ENCODE assay signal across 10 mouse cellular contexts in genomic region chr14:55085324-55086008, GRCm38 (mm10). TPM values are rescaled to one million over a fixed set of nuclear protein-coding genes. Genes with fewer than 3 reads are reported as not detected.
DNase-seq lines count a peak whose midpoint lies in the region; ATAC-seq and TF ChIP-seq lines count a peak whose summit lies in the region.
"Had no signal": no experiment of that assay in that cellular context is flagged by ENCODE, and none has a peak within 500 bp of the region (broad histone marks: within the 10 kb centered on the region; RNA-seq: fewer than 3 reads in every experiment).

No protein-coding gene starts in this region.

- H3K4me3 ChIP-seq in midbrain, embryonic 10.5 days = no peak overlapping the region
- no peak overlapping the region for H3K4me3 ChIP-seq in midbrain, embryonic 16.5 days (ENCODE audit: low read depth, low read length)
- H3K4me3 ChIP-seq in embryonic facial prominence, embryonic 14.5 days (ENCODE audit: low read depth, low read length) = no peak overlapping the region
- H3K4me3 ChIP-seq in midbrain, postnatal 0 days (ENCODE audit: low read depth, low read length) = no peak overlapping the region

- H3K36me3 ChIP-seq in midbrain, embryonic 10.5 days = no peaks in the 10 kb centered on the region
- H3K36me3 ChIP-seq in midbrain, embryonic 16.5 days (ENCODE audit: control insufficient read depth, insufficient read depth, low read length) = no peaks in the 10 kb centered on the region
- no peaks in the 10 kb centered on the region for H3K36me3 ChIP-seq in embryonic facial prominence, embryonic 14.5 days (ENCODE audit: control insufficient read depth, insufficient read depth, low read length)
- no peaks in the 10 kb centered on the region for H3K36me3 ChIP-seq in midbrain, postnatal 0 days (ENCODE audit: insufficient read depth, low read length)

- peak overlapping the region; percentile 69 for H3K27ac ChIP-seq in midbrain, embryonic 10.5 days (replicated peaks)
- H3K27ac ChIP-seq in midbrain, embryonic 16.5 days (ENCODE audit: low read length) = no peak overlapping the region; the same call in 1 of the 2 replicates
- H3K27ac ChIP-seq in embryonic facial prominence, embryonic 14.5 days (replicated peaks; ENCODE audit: low read depth, low read length) = no peak overlapping the region
- peak overlapping the region; percentile 9 for H3K27ac ChIP-seq in midbrain, postnatal 0 days (ENCODE audit: low read depth, low read length)

- H3K9me3 ChIP-seq in midbrain, embryonic 10.5 days (replicated peaks) = no peaks in the 10 kb centered on the region
- H3K9me3 ChIP-seq in midbrain, embryonic 16.5 days (replicated peaks; ENCODE audit: control insufficient read depth, low read length, poor library complexity, severe bottlenecking) = no peaks in the 10 kb centered on the region
- H3K9me3 ChIP-seq in embryonic facial prominence, embryonic 14.5 days (ENCODE audit: control insufficient read depth, low read length) = no peaks in the 10 kb centered on the region
- no peaks in the 10 kb centered on the region for H3K9me3 ChIP-seq in midbrain, postnatal 0 days (ENCODE audit: low read length)

- H3K4me2 ChIP-seq in midbrain, embryonic 16.5 days (ENCODE audit: low read length) = no peak overlapping the region
- no peak overlapping the region for H3K4me2 ChIP-seq in embryonic facial prominence, embryonic 14.5 days (ENCODE audit: low read depth, low read length)
- no peak overlapping the region for H3K4me2 ChIP-seq in midbrain, postnatal 0 days (ENCODE audit: low read depth, low read length, poor library complexity, severe bottlenecking)

- no peak for TF ChIP-seq CTCF in midbrain, postnatal 0 days (IDR thresholded peaks at IDR 0.05)

- DNase-seq in midbrain, embryonic 10.5 days (ENCODE audit: low spot score) = no peak
- no peak for DNase-seq in embryonic facial prominence, embryonic 14.5 days (ENCODE audit: low spot score)
- DNase-seq in kidney, adult 18-20 months = peak; percentile 69
- DNase-seq in midbrain, postnatal 0 days (ENCODE audit: low spot score) = peak; percentile 54
- DNase-seq in lung, postnatal 10 days = no peak
- no peak for DNase-seq in spleen, postnatal 4 days (ENCODE audit: low spot score in 2 of 2)
- DNase-seq in gastrocnemius, postnatal 4 days (ENCODE audit: low spot score in 2 of 2) = no peak
- DNase-seq: lung, postnatal 14 days had no signal

- no peak overlapping the region for H3K9ac ChIP-seq in midbrain, embryonic 16.5 days (ENCODE audit: low read depth, low read length)
- H3K9ac ChIP-seq in embryonic facial prominence, embryonic 14.5 days (ENCODE audit: low read depth, low read length) = no peak overlapping the region
- no peak overlapping the region for H3K9ac ChIP-seq in midbrain, postnatal 0 days (replicated peaks; ENCODE audit: low read length, poor library complexity, severe bottlenecking)

- H3K27me3 ChIP-seq in midbrain, embryonic 10.5 days (ENCODE audit: low read depth, poor library complexity, severe bottlenecking) = no peaks in the 10 kb centered on the region
- no peaks in the 10 kb centered on the region for H3K27me3 ChIP-seq in midbrain, embryonic 16.5 days (ENCODE audit: control insufficient read depth, insufficient read depth, low read depth, low read length)
- no peaks in the 10 kb centered on the region for H3K27me3 ChIP-seq in embryonic facial prominence, embryonic 14.5 days (replicated peaks; ENCODE audit: control insufficient read depth, insufficient read depth, low read length)
- H3K27me3 ChIP-seq in midbrain, postnatal 0 days (ENCODE audit: insufficient read depth, low read length) = no peaks in the 10 kb centered on the region

- peaks cover 47% of the 10 kb centered on the region for H3K4me1 ChIP-seq in midbrain, embryonic 10.5 days
- H3K4me1 ChIP-seq in midbrain, embryonic 16.5 days (ENCODE audit: control insufficient read depth, insufficient read depth, low read length) = peaks cover 52% of the 10 kb centered on the region
- H3K4me1 ChIP-seq in embryonic facial prominence, embryonic 14.5 days (ENCODE audit: control insufficient read depth, insufficient read depth, low read length) = 0 out of 2 replicates have a peak, but pooled peaks cover 7% of the 10 kb centered on the region
- H3K4me1 ChIP-seq in midbrain, postnatal 0 days (ENCODE audit: insufficient read depth, low read length) = peaks cover 15% of the 10 kb centered on the region; the same call in 1 of the 2 replicates

- WGBS in midbrain, embryonic 10.5 days = 62% methylated on average over 9 of the region's 9 CpGs
- 29% methylated on average over 9 of the region's 9 CpGs for WGBS in midbrain, embryonic 16.5 days
- WGBS in embryonic facial prominence, embryonic 14.5 days = 57% methylated on average over 8 of the region's 9 CpGs
- WGBS in midbrain, postnatal 0 days = 36% methylated on average over 9 of the region's 9 CpGs

- no peak for ATAC-seq in midbrain, embryonic 16.5 days
- peak; percentile 34; the same call in 1 of the 2 replicates for ATAC-seq in embryonic facial prominence, embryonic 14.5 days (ENCODE audit: low read depth)
- no peak; the same call in 1 of the 2 replicates for ATAC-seq in midbrain, postnatal 0 days (ENCODE audit: low FRiP score)

RNA-seq across cellular contexts. Expression of gene Zfhx2, which starts 6.7 kb away (rescaled TPM):
- 7.6 and 12.5 TPM in 2 replicates for polyA plus RNA-seq in midbrain, embryonic 10.5 days (2016; fragmentation: Nextera tagmentation; extraction: Ambion mirVana)
- 25.9 and 34.6 TPM in 2 replicates for polyA plus RNA-seq in midbrain, embryonic 16.5 days (2015; fragmentation: Nextera tagmentation; extraction: Ambion mirVana)
- 3.4 and 3.7 TPM in 2 replicates for polyA plus RNA-seq in embryonic facial prominence, embryonic 14.5 days (2014; fragmentation: Nextera tagmentation; extraction: Ambion mirVana)
- total RNA-seq in midbrain, postnatal 0 days (2014; rRNA removed) = 16.4 and 18.6 TPM in 2 replicates
- polyA plus RNA-seq in midbrain, postnatal 0 days (2015; fragmentation: Nextera tagmentation; extraction: Ambion mirVana) = 11.2 and 14.2 TPM in 2 replicates
- total RNA-seq in gastrocnemius, postnatal 4 days (2021) = 1 to 10 TPM; 2.9 to 4.0 TPM

RNA-seq across cellular contexts. Expression of gene Thtpa, which starts 9.1 kb away (rescaled TPM):
- 28.1 and 30.8 TPM in 2 replicates for polyA plus RNA-seq in midbrain, embryonic 10.5 days (2016; fragmentation: Nextera tagmentation; extraction: Ambion mirVana)
- polyA plus RNA-seq in midbrain, embryonic 16.5 days (2015; fragmentation: Nextera tagmentation; extraction: Ambion mirVana) = 37.0 and 38.6 TPM in 2 replicates
- polyA plus RNA-seq in embryonic facial prominence, embryonic 14.5 days (2014; fragmentation: Nextera tagmentation; extraction: Ambion mirVana) = 16.7 and 22.6 TPM in 2 replicates
- 38.0 and 42.1 TPM in 2 replicates for total RNA-seq in midbrain, postnatal 0 days (2014; rRNA removed)
- 32.5 and 35.2 TPM in 2 replicates for polyA plus RNA-seq in midbrain, postnatal 0 days (2015; fragmentation: Nextera tagmentation; extraction: Ambion mirVana)
- 10 to 100 TPM; 12.9 to 14.0 TPM for total RNA-seq in gastrocnemius, postnatal 4 days (2021)

RNA-seq across cellular contexts. Expression of gene Ap1g2, which starts 20.9 kb away (rescaled TPM):
- 12.7 and 15.0 TPM in 2 replicates for polyA plus RNA-seq in midbrain, embryonic 10.5 days (2016; fragmentation: Nextera tagmentation; extraction: Ambion mirVana)
- polyA plus RNA-seq in midbrain, embryonic 16.5 days (2015; fragmentation: Nextera tagmentation; extraction: Ambion mirVana) = 9.0 and 9.2 TPM in 2 replicates
- polyA plus RNA-seq in embryonic facial prominence, embryonic 14.5 days (2014; fragmentation: Nextera tagmentation; extraction: Ambion mirVana) = 15.3 and 17.6 TPM in 2 replicates
- total RNA-seq in midbrain, postnatal 0 days (2014; rRNA removed) = 8.2 and 11.6 TPM in 2 replicates
- polyA plus RNA-seq in midbrain, postnatal 0 days (2015; fragmentation: Nextera tagmentation; extraction: Ambion mirVana) = 6.6 and 8.9 TPM in 2 replicates
- total RNA-seq in gastrocnemius, postnatal 4 days (2021) = 1 to 10 TPM; 6.5 to 8.3 TPM

RNA-seq across cellular contexts. Expression of gene Jph4, which starts 31.3 kb away (rescaled TPM):
- polyA plus RNA-seq in midbrain, embryonic 10.5 days (2016; fragmentation: Nextera tagmentation; extraction: Ambion mirVana) = 0.53 and 1.2 TPM in 2 replicates
- 37.3 and 40.3 TPM in 2 replicates for polyA plus RNA-seq in midbrain, embryonic 16.5 days (2015; fragmentation: Nextera tagmentation; extraction: Ambion mirVana)
- 3.0 and 3.8 TPM in 2 replicates for polyA plus RNA-seq in embryonic facial prominence, embryonic 14.5 days (2014; fragmentation: Nextera tagmentation; extraction: Ambion mirVana)
- total RNA-seq in midbrain, postnatal 0 days (2014; rRNA removed) = 158 and 182 TPM in 2 replicates
- 41.7 and 45.1 TPM in 2 replicates for polyA plus RNA-seq in midbrain, postnatal 0 days (2015; fragmentation: Nextera tagmentation; extraction: Ambion mirVana)
- total RNA-seq in gastrocnemius, postnatal 4 days (2021) = 1 to 10 TPM; 1.3 to 2.0 TPM
- total RNA-seq: MEL had no signal

Comparison
In these comparisons a context has a peak if more than half of its experiments do, and no peak if none do; other contexts are left out.
1. DNase-seq: peak in kidney, adult 18-20 months (single experiment) and midbrain, postnatal 0 days (single experiment); none in midbrain, embryonic 10.5 days (single experiment), embryonic facial prominence, embryonic 14.5 days (single experiment), lung, postnatal 10 days (single experiment), spleen, postnatal 4 days (0 of 2) and gastrocnemius, postnatal 4 days (0 of 2).
2. H3K27ac ChIP-seq: peak in midbrain, embryonic 10.5 days (single experiment) and midbrain, postnatal 0 days (single experiment); none in midbrain, embryonic 16.5 days (single experiment) and embryonic facial prominence, embryonic 14.5 days (single experiment).